Mouse (Mus musculus) forebrain, embryonic 10.5 days (tissue): ENCODE data around the gene Gm10160. TPM values are rescaled to one million over a fixed set of nuclear protein-coding genes. Genes with fewer than 3 reads are reported as not detected.

Source experiments
- polyA plus RNA-seq: library from polyadenylated mRNA; unstranded; fragments of >200 nt; fragmentation: Nextera tagmentation; extraction: Ambion mirVana; gene quantifications from 2 replicates; pipeline ENCODE4 v1.2.1, GENCODE M21; 2016

Gene Gm10160
- polyA plus RNA-seq, 1 experiment from 2014 or later: not detected

Other genes starting within 250 kb of the Gm10160 start
- 12.6 and 13.1 TPM in 2 replicates for gene Homer2, start 148.3 kb downstream of the Gm10160 start, polyA plus RNA-seq
- gene Ramac, start 92.9 kb downstream of the Gm10160 start, polyA plus RNA-seq: 127 and 129 TPM in 2 replicates
- gene 3110040N11Rik, start 66.3 kb downstream of the Gm10160 start, polyA plus RNA-seq: 38.3 and 40.9 TPM in 2 replicates
- gene Btbd1, start 26.4 kb downstream of the Gm10160 start, polyA plus RNA-seq: 56.6 and 60.7 TPM in 2 replicates
- gene Tm6sf1, start 3.2 kb upstream of the Gm10160 start, polyA plus RNA-seq: 11.2 and 11.7 TPM in 2 replicates
- gene Hdgfl3, start 78.7 kb upstream of the Gm10160 start, polyA plus RNA-seq: 23.5 and 24.7 TPM in 2 replicates
- gene Bnc1, start 136.5 kb upstream of the Gm10160 start, polyA plus RNA-seq: 0.54 and 0.76 TPM in 2 replicates